Mouse (Mus musculus) subcutaneous adipose tissue, adult 2 months (tissue): ENCODE measurements around the gene Tmtc3. TPM values are rescaled to one million over a fixed set of nuclear protein-coding genes. Genes with fewer than 3 reads are reported as not detected.

Source experiments
- polyA plus RNA-seq: library from polyadenylated mRNA; depleted of rRNA; stranded (reverse); fragments of >200 nt; gene quantifications from 2 replicates; pipeline ENCODE4 v1.2.3, GENCODE M21; 2012; ENCODE audit warnings: low replicate concordance; rRNA removed

Gene Tmtc3
- 7.8 and 13.0 TPM in 2 replicates for polyA plus RNA-seq

DNA sequence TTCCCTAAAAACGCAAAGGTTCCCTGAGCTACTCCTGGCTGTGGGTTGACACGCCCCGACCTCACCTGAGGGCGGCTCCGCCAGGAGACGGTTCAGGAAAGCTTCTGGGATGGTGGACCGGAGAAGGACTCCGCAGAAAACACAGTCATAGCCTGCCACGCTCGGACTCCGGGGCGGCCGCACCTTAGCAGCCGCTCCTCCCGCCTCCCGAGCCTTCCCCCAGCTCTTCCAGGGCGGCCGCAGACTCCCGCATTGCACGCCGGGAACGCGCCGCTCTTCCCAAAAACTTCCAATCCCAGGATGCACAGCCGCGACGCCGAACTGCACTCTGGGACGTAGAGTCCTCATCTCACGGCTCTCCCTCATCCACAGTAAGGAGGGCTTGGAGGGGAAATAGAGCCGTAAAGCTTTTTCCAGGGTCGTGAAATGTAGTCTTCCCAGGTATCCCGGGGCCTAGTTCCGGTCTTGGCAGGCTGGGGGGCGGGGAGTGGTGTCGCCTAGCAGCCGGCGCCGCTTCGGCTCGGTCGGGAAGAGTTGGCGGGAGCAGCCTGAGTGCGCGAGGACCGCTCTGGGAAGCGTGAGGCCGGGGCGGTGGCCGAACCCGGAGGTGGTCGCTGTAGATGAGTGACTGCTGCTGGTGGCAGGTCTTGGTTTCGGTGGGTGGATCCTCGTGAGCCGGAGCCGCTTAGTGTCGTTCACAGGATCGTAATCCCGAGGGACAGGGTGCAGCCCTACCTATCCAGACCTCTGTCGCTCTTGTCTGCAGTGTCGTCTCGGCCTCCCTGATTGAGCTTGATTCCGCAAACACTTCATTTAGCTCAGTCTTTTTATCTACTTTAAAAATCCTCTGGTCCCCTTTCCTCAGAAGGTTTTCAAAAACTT lies at the start of gene Tmtc3, which contains the start of gene Cep290:
Gene Tmtc3, minus strand, starts transcription at position 254 of the 882 bp plus-strand sequence.
Gene Cep290, plus strand, starts transcription at position 462 of the 882 bp plus-strand sequence.

Other genes with a start within 250 kb of the Tmtc3 start
- not detected in 2 replicates for gene Gm4301, start 151.7 kb downstream of the Tmtc3 start, polyA plus RNA-seq
- gene Gm4302, start 146.5 kb downstream of the Tmtc3 start, polyA plus RNA-seq, result not detected in 2 replicates
- gene Gm4303, start 141.4 kb downstream of the Tmtc3 start, polyA plus RNA-seq, result not detected in 2 replicates
- gene Gm4305, start 136.3 kb downstream of the Tmtc3 start, polyA plus RNA-seq, result not detected in 2 replicates
- gene Gm4307, start 126.0 kb downstream of the Tmtc3 start, polyA plus RNA-seq, result not detected in 2 replicates
- not detected in 2 replicates for gene Gm4312, start 104.8 kb downstream of the Tmtc3 start, polyA plus RNA-seq
- gene Cep290, start 208 bp upstream of the Tmtc3 start, polyA plus RNA-seq, result 0.42 and 0.48 TPM in 2 replicates
- 5.2 and 9.0 TPM in 2 replicates for gene 4930430F08Rik, start 103.1 kb upstream of the Tmtc3 start, polyA plus RNA-seq
- gene 1700017N19Rik, start 103.1 kb upstream of the Tmtc3 start, polyA plus RNA-seq, result not detected in 2 replicates